Mouse (Mus musculus) CH12.LX (cell line): ENCODE measurements around the gene Rel. TPM values are rescaled to one million over a fixed set of nuclear protein-coding genes. Genes with fewer than 3 reads are reported as not detected.

Experiments
- DNase-seq: peaks from one replicate; pipeline ENCODE4 v3.0.0-alpha.2; 2013; ENCODE audit errors: extremely low read depth
- H3K27ac ChIP-seq: 2 replicates; pipeline ENCODE4 v1.5.1; 2012; ENCODE audit warnings: low read depth, mild to moderate bottlenecking, control low read depth, moderate library complexity; ENCODE audit not compliant: insufficient read depth
- H3K27me3 ChIP-seq: replicated peaks from 2 replicates; pipeline ENCODE3; 2012; ENCODE audit warnings: inconsistent platforms
- H3K36me3 ChIP-seq, 2 experiments: replicated peaks in 1 of 2; 2 replicates each; pipeline versions ENCODE3 to v1.6.1; 2012; ENCODE audit warnings: inconsistent platforms in 1 of 2, low read length in 1 of 2, mild to moderate bottlenecking in 1 of 2, mixed read lengths in 1 of 2, moderate library complexity in 1 of 2; ENCODE audit not compliant: control insufficient read depth in 1 of 2, insufficient read depth in 1 of 2
- H3K4me1 ChIP-seq, 2 experiments: 2 replicates each; pipeline ENCODE4 v1.6.1; 2012; ENCODE audit warnings: inconsistent platforms in 1 of 2, moderate library complexity in 1 of 2; ENCODE audit not compliant: insufficient read depth in 2 of 2, control insufficient read depth in 1 of 2
- H3K4me2 ChIP-seq: 2 replicates; pipeline ENCODE4 v1.6.1; 2012; ENCODE audit warnings: low read depth, mild to moderate bottlenecking, control low read depth; ENCODE audit not compliant: poor library complexity, insufficient read depth, severe bottlenecking
- H3K4me3 ChIP-seq, 3 experiments: fragments of 150-350 bp in 1 of 3; sonication (generic) in 1 of 3; replicated peaks in 1 of 3; 2 replicates each; pipeline versions ENCODE3 to v1.5.1; 2011 to 2012; ENCODE audit warnings: low read depth in 2 of 3, low read length in 2 of 3, mild to moderate bottlenecking in 2 of 3, moderate library complexity in 2 of 3, control low read depth in 1 of 3, improper control_type of control experiment in 1 of 3, inconsistent platforms in 1 of 3, mixed read lengths in 1 of 3; ENCODE audit not compliant: poor library complexity in 1 of 3
- H3K79me2 ChIP-seq: replicated peaks from 2 replicates; pipeline ENCODE4 v1.6.1; 2012; ENCODE audit warnings: mild to moderate bottlenecking, moderate library complexity; ENCODE audit not compliant: control insufficient read depth, poor library complexity, insufficient read depth, severe bottlenecking; ENCODE audit errors: extremely low read depth
- H3K9ac ChIP-seq: 2 replicates; pipeline ENCODE4 v1.6.1; 2012; ENCODE audit warnings: low read depth, mild to moderate bottlenecking, control low read depth, moderate library complexity; ENCODE audit not compliant: insufficient read depth
- H3K9me3 ChIP-seq: replicated peaks from 2 replicates; pipeline ENCODE3; 2012; ENCODE audit warnings: low read length, inconsistent platforms, mixed read lengths
- BHLHE40 ChIP-seq: IDR thresholded peaks from 2 replicates; pipeline ENCODE4 v1.6.1; 2011; ENCODE audit warnings: mild to moderate bottlenecking, low read depth, low read length, improper control_type of control experiment
- CHD2 ChIP-seq: IDR thresholded peaks from 2 replicates; pipeline ENCODE4 v1.6.1; 2011; ENCODE audit warnings: low read length, improper control_type of control experiment
- CTCF ChIP-seq, 2 experiments: IDR thresholded peaks in 1 of 2; conservative IDR thresholded peaks in 1 of 2; 2 replicates each; pipeline ENCODE4 v1.5.1; 2011 to 2012; ENCODE audit warnings: low read depth in 2 of 2, low read length in 2 of 2, improper control_type of control experiment in 1 of 2, inconsistent platforms in 1 of 2, mild to moderate bottlenecking in 1 of 2, moderate library complexity in 1 of 2
- E2F4 ChIP-seq: IDR thresholded peaks from 2 replicates; pipeline ENCODE4 v1.6.1; 2011; ENCODE audit warnings: low read depth, low read length, improper control_type of control experiment; ENCODE audit not compliant: insufficient replicate concordance
- ELF1 ChIP-seq: IDR thresholded peaks from 2 replicates; pipeline ENCODE4 v1.6.1; 2014; ENCODE audit warnings: low read depth, mild to moderate bottlenecking, inconsistent platforms, low read length, improper control_type of control experiment
- ETS1 ChIP-seq: conservative IDR thresholded peaks from 2 replicates; pipeline ENCODE4 v1.6.1; 2012; ENCODE audit warnings: low read depth, mild to moderate bottlenecking, inconsistent platforms, low read length, improper control_type of control experiment, moderate library complexity
- GABPA ChIP-seq: IDR thresholded peaks from 2 replicates; pipeline ENCODE4 v1.6.1; 2012; ENCODE audit warnings: low read depth, low read length, improper control_type of control experiment, inconsistent platforms; ENCODE audit not compliant: insufficient replicate concordance
- HCFC1 ChIP-seq: IDR thresholded peaks from 2 replicates; pipeline ENCODE4 v1.6.1; 2012; ENCODE audit warnings: low read depth, mild to moderate bottlenecking, inconsistent platforms, low read length, improper control_type of control experiment
- JUN ChIP-seq: IDR thresholded peaks from 2 replicates; pipeline ENCODE4 v1.6.1; 2011; ENCODE audit warnings: low read depth, mild to moderate bottlenecking, low read length, improper control_type of control experiment, moderate library complexity; ENCODE audit not compliant: insufficient read depth
- MAX ChIP-seq: IDR thresholded peaks from 2 replicates; pipeline ENCODE4 v1.6.1; 2011; ENCODE audit warnings: low read length, improper control_type of control experiment
- MAZ ChIP-seq: IDR thresholded peaks from 2 replicates; pipeline ENCODE4 v1.6.1; 2012; ENCODE audit warnings: low read depth, mild to moderate bottlenecking, inconsistent platforms, low read length, improper control_type of control experiment, moderate library complexity
- MEF2A ChIP-seq: IDR thresholded peaks from 2 replicates; pipeline ENCODE4 v1.6.1; 2014; ENCODE audit warnings: low read depth, mild to moderate bottlenecking, inconsistent platforms, low read length, improper control_type of control experiment, borderline replicate concordance
- MXI1 ChIP-seq: IDR thresholded peaks from 2 replicates; pipeline ENCODE4 v1.6.1; 2011; ENCODE audit warnings: mild to moderate bottlenecking, low read depth, low read length, improper control_type of control experiment
- NELFE ChIP-seq: IDR thresholded peaks from 2 replicates; pipeline ENCODE4 v1.6.1; 2011; ENCODE audit warnings: low read depth, low read length, improper control_type of control experiment
- NRF1 ChIP-seq: IDR thresholded peaks from 2 replicates; pipeline ENCODE4 v1.6.1; 2014; ENCODE audit warnings: low read depth, mild to moderate bottlenecking, inconsistent platforms, low read length, improper control_type of control experiment, moderate library complexity
- POLR2AphosphoS2 ChIP-seq: IDR thresholded peaks from 2 replicates; pipeline ENCODE4 v1.6.1; 2011; ENCODE audit warnings: low read depth, low read length, improper control_type of control experiment
- RAD21 ChIP-seq: IDR thresholded peaks from 2 replicates; pipeline ENCODE4 v1.6.1; 2011; ENCODE audit warnings: low read depth, mild to moderate bottlenecking, low read length, improper control_type of control experiment, moderate library complexity
- SIN3A ChIP-seq: IDR thresholded peaks from 2 replicates; pipeline ENCODE4 v1.6.1; 2012; ENCODE audit warnings: low read length, improper control_type of control experiment, inconsistent platforms
- SMC3 ChIP-seq: IDR thresholded peaks from 2 replicates; pipeline ENCODE4 v1.6.1; 2011; ENCODE audit warnings: low read depth, low read length, improper control_type of control experiment
- TCF12 ChIP-seq: IDR thresholded peaks from 2 replicates; pipeline ENCODE4 v1.6.1; 2014; ENCODE audit warnings: low read depth, mild to moderate bottlenecking, inconsistent platforms, low read length, improper control_type of control experiment
- UBTF ChIP-seq: IDR thresholded peaks from 2 replicates; pipeline ENCODE4 v1.6.1; 2012; ENCODE audit warnings: low read depth, mild to moderate bottlenecking, inconsistent platforms, low read length, improper control_type of control experiment, moderate library complexity
- USF2 ChIP-seq: conservative IDR thresholded peaks from 2 replicates; pipeline ENCODE4 v1.6.1; 2011; ENCODE audit warnings: low read depth, low read length, improper control_type of control experiment
- ZKSCAN1 ChIP-seq: IDR thresholded peaks from 2 replicates; pipeline ENCODE4 v1.6.1; 2012; ENCODE audit warnings: low read depth, inconsistent platforms, low read length, improper control_type of control experiment, borderline replicate concordance
- ZMIZ1 ChIP-seq: IDR thresholded peaks from 2 replicates; pipeline ENCODE4 v1.6.1; 2012; ENCODE audit warnings: low read depth, mild to moderate bottlenecking, inconsistent platforms, low read length, improper control_type of control experiment
- dilution Hi-C: fragments of 300-500 bp; cut with MboI; formaldehyde crosslinking; loops from 2 replicates; pipeline ENCODE4 v1.14.3; 2020; ENCODE audit warnings: low sequenced_read_pairs; ENCODE audit not compliant: extremely low pct_unique_long_range_greater_than_20kb, extremely low pct_ligation_motif_present
- in situ Hi-C: fragments of 300-500 bp; cut with MboI; formaldehyde crosslinking; loops from 3 replicates; pipeline ENCODE4 v1.14.3; 2019; ENCODE audit warnings: low sequenced_read_pairs, low pct_ligation_motif_present, low pct_unique_long_range_greater_than_20kb, mixed read lengths
- polyA plus RNA-seq: library from polyadenylated mRNA; unstranded; fragments of >175 nt; gene quantifications from 2 replicates; pipeline ENCODE4 v1.2.1, GENCODE M21; 2012; ENCODE audit warnings: low read depth; ENCODE audit not compliant: insufficient read length
- total RNA-seq, 2 experiments: library from RNA; depleted of rRNA; stranded (reverse); fragments of 300-350 nt in 1 of 2; fragments of >200 nt in 1 of 2; gene quantifications; 2 replicates each; pipeline ENCODE4 v1.2.3; 2012 to 2014

Rel gene
- total and polyA plus RNA-seq, 3 experiments: 26.2 to 38.1 (median 28.4) TPM

DNA sequence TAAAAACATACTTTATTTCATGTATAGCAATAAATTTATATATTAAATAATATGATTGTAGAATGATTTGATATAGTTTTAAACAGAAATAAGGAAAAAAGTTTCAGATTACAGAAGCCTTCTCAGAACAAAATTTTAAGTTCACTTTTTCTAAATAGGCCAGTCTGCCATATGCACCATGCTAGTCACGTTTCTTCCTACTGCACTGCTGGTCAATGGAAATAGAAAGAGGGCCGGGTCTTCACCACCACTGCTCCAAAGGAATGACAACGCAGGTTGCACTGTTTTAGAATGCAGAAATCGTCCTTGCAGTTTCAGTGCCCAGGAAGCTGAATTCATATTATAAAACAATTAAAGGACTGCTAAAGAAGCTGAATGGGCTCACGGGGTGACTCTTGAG lies 12.3 kb upstream of the Rel start:
- Histone ChIP-seq H3K9ac (0 out of 2 replicates have a peak overlapping the region, but pooled peaks have one; percentile 37), H3K4me3 (no peak overlapping the region), H3K27ac (0 out of 2 replicates have a peak overlapping the region, but pooled peaks have one; percentile 19), H3K36me3 (no peaks in the 10 kb centered on the region), H3K79me2 (no peaks in the 10 kb centered on the region; the same call in 1 of the 2 replicates), H3K27me3 (no peaks in the 10 kb centered on the region), H3K4me2 (peak overlapping the region; percentile 79), H3K9me3 (no peaks in the 10 kb centered on the region), H3K4me1 (peaks cover 31 to 54% of the 10 kb centered on the region in 2 experiments)
- no peak for DNase-seq
- in situ Hi-C loops: no loop called here
- dilution Hi-C loops: no loop called here
- TF ChIP-seq BHLHE40: peak; percentile 91
- no peak for TF ChIP-seq ZKSCAN1

DNA sequence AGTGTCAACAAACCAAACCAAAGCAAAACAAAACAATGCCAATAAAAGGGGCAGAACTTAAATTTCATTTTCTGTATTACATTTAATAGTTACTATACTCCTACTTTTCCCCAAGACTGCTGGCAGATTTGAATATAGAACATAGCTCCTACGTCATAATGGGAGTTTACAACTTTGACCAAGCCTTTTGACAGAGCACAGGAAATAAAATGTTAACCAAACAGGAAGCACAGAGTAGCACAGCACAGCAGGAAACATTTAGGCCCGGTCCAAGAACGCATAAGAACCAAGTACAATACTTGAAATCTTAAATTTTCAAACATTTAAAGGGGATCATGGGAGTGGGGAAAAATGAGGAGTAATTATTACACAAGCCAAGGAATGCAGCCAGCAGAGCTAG lies 11.3 kb upstream of the Rel start:
- no peaks in the 10 kb centered on the region for H3K9me3 ChIP-seq
- H3K4me1 ChIP-seq: peaks cover 31 to 57% of the 10 kb centered on the region in 2 experiments
- H3K4me2 ChIP-seq: no peak overlapping the region
- no peak overlapping the region for H3K27ac ChIP-seq
- in situ Hi-C loops: no loop called here
- dilution Hi-C loops: no loop called here
- H3K4me3 ChIP-seq: no peak overlapping the region
- H3K9ac ChIP-seq: no peak overlapping the region
- no peaks in the 10 kb centered on the region for H3K36me3 ChIP-seq
- no peak for TF ChIP-seq SMC3
- no peak for TF ChIP-seq NRF1
- no peak for TF ChIP-seq GABPA
- no peak for TF ChIP-seq ZMIZ1
- no peak for TF ChIP-seq MEF2A
- TF ChIP-seq TCF12: no peak
- no peak for TF ChIP-seq CHD2
- TF ChIP-seq JUN: no peak
- no peaks in the 10 kb centered on the region for H3K27me3 ChIP-seq
- no peak for DNase-seq
- H3K79me2 ChIP-seq: no peaks in the 10 kb centered on the region; the same call in 1 of the 2 replicates

DNA sequence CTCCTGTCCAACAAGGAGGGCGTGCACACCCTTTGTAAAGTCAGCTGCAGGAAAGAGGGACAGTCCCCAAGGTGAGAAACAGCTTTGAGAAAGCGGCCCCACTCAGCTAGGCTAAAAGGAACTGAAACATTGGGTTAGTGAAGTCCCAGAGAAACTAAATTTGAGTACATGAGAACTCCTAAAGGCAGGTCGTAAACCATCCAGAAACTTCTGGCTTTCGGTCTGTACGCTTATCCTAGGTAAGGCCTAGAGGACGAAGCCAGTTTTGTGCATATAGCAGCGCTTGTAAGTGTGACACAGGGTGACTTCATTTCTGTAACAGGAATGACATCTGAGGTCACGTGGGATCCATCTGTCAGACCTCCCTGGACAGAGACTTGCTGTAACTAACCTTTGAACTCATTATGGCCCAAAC lies 8.0 kb upstream of the Rel start:
- Histone ChIP-seq H3K4me1 (peaks cover 17 to 48% of the 10 kb centered on the region in 2 experiments), H3K4me3 (peak overlapping the region; percentile 35 to 52 (median 38)), H3K27ac (peak overlapping the region; percentile 87), H3K9ac (peak overlapping the region; percentile 48; the same call in 1 of the 2 replicates), H3K4me2 (peak overlapping the region; percentile 87), H3K9me3 (peaks cover 6% of the 10 kb centered on the region), H3K27me3 (no peaks in the 10 kb centered on the region), H3K36me3 (no peaks in the 10 kb centered on the region), H3K79me2 (no peaks in the 10 kb centered on the region; the same call in 1 of the 2 replicates)
- in situ Hi-C loops: no loop called here
- DNase-seq: peak; percentile 95
- dilution Hi-C loops: no loop called here
- peak; percentile 9; the same call in 1 of the 2 replicates for TF ChIP-seq E2F4
- TF ChIP-seq BHLHE40: peak; percentile 91
- TF ChIP-seq ELF1: 0 out of 2 replicates have a peak, but pooled peaks have one; percentile 15
- peak; percentile 87 for TF ChIP-seq UBTF
- peak; percentile 29; the same call in 1 of the 2 replicates for TF ChIP-seq POLR2AphosphoS2
- TF ChIP-seq RAD21: peak; percentile 49
- peak; percentile 74 for TF ChIP-seq CHD2
- TF ChIP-seq CTCF (conservative IDR thresholded peaks at IDR 0.05 in 1 of 2, IDR thresholded peaks at IDR 0.05 in 1 of 2; ENCODE audit: low read depth in 2 of 2, low read length in 2 of 2): peak in 1 of 2 experiments; percentile 39; a peak in 1 of 4 replicates
- TF ChIP-seq ZKSCAN1: no peak
- TF ChIP-seq HCFC1: peak; percentile 48
- TF ChIP-seq MEF2A: peak; percentile 97
- peak; percentile 96 for TF ChIP-seq MAX
- peak; percentile 98 for TF ChIP-seq ETS1
- peak; percentile 93 for TF ChIP-seq SIN3A
- TF ChIP-seq SMC3: peak; percentile 37
- peak; percentile 88 for TF ChIP-seq USF2
- TF ChIP-seq MXI1: peak; percentile 96
- peak; percentile 83 for TF ChIP-seq MAZ
- no peak for TF ChIP-seq GABPA
- TF ChIP-seq TCF12: peak; percentile 96
- TF ChIP-seq NELFE: peak; percentile 27
